Mouse (Mus musculus) limb, embryonic 12.5 days (tissue): ENCODE results near the gene Hbq1a. TPM values are rescaled to one million over a fixed set of nuclear protein-coding genes. Genes with fewer than 3 reads are reported as not detected.

ENCODE experiments used
- ATAC-seq: fragments of 200-750 bp; cut with Nextera tagmentation; 2 replicates; pipeline ENCODE4 v1.8.0; 2017; ENCODE audit warnings: low read depth, moderate TSS enrichment; ENCODE audit not compliant: insufficient number of reproducible peaks, insufficient read depth, low FRiP score, low TSS enrichment
- H3K27ac ChIP-seq: fragments of 300-500 bp; sonication (generic); 2 replicates; pipeline ENCODE4 v1.5.1; 2016; ENCODE audit warnings: mild to moderate bottlenecking, moderate library complexity
- H3K27me3 ChIP-seq: fragments of 300-500 bp; sonication (generic); 2 replicates; pipeline ENCODE4 v1.6.1; 2016; ENCODE audit warnings: mild to moderate bottlenecking, moderate library complexity
- H3K36me3 ChIP-seq: fragments of 300-500 bp; sonication (generic); 2 replicates; pipeline ENCODE4 v1.6.1; 2016; ENCODE audit warnings: mild to moderate bottlenecking, moderate library complexity
- H3K4me1 ChIP-seq: fragments of 300-500 bp; sonication (generic); replicated peaks from 2 replicates; pipeline ENCODE4 v1.6.1; 2016
- H3K4me2 ChIP-seq: fragments of 300-500 bp; sonication (generic); 2 replicates; pipeline ENCODE4 v1.6.1; 2016; ENCODE audit warnings: mild to moderate bottlenecking, moderate library complexity
- H3K4me3 ChIP-seq: fragments of 300-500 bp; sonication (generic); replicated peaks from 2 replicates; pipeline ENCODE4 v1.5.1; 2016; ENCODE audit warnings: mild to moderate bottlenecking
- H3K9ac ChIP-seq: fragments of 300-500 bp; sonication (generic); replicated peaks from 2 replicates; pipeline ENCODE4 v1.6.1; 2016; ENCODE audit warnings: mild to moderate bottlenecking, moderate library complexity
- H3K9me3 ChIP-seq: fragments of 300-500 bp; sonication (generic); 2 replicates; pipeline ENCODE4 v1.6.1; 2016; ENCODE audit warnings: mild to moderate bottlenecking, moderate library complexity
- WGBS: fragments of 180-500 bp; shearing (Covaris S2); methylation state at CpG from one replicate; pipeline ENCODE4 v1.1.7; 2016; 5-methylcytosine and 5-hydroxymethylcytosine counted together
- polyA plus RNA-seq: library from polyadenylated mRNA; unstranded; fragments of >200 nt; fragmentation: Nextera tagmentation; extraction: Ambion mirVana; gene quantifications from 2 replicates; pipeline ENCODE4 v1.2.1, GENCODE M21; 2016

Hbq1a gene
- polyA plus RNA-seq, 1 experiment from 2014 or later: not detected

- Histone ChIP-seq H3K9me3 (no peaks in the 10 kb centered on the region), H3K4me3 (peak overlapping the region; percentile 32), H3K27me3 (peaks cover 26% of the 10 kb centered on the region), H3K4me2 (peak overlapping the region; percentile 54), H3K4me1 (no peaks in the 10 kb centered on the region), H3K9ac (no peak overlapping the region), H3K27ac (no peak overlapping the region), H3K36me3 (no peaks in the 10 kb centered on the region)
- 50% methylated on average over 15 of the region's 17 CpGs for whole genome bisulfite sequencing
- no peak for ATAC-seq
Measured at GRCm38 (mm10) chr11:32300279-32301267, 704 bp downstream of the Hbq1a start.

DNA sequence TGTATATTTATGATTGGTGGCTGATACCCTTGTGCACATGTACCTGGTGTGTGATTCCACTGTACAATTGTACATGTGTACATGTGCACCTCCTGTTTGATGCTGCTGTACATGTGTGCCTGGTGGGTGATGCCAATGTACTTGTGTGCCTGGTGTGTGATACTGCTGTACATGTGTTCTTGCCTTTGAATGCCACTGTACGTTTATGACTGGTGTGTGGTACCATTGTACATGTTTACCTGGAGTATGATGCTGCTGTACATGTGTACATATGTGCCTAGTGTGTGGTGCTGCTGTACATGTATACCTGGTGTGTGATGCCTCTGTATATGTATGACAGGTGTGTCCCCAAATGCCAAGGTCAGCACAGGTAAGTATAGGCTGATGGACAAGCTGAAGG lies 1.6 kb downstream of the Hbq1a start:
- no peaks in the 10 kb centered on the region for H3K4me1 ChIP-seq
- no peak overlapping the region for H3K9ac ChIP-seq
- no peak overlapping the region for H3K4me3 ChIP-seq
- no peaks in the 10 kb centered on the region for H3K9me3 ChIP-seq
- H3K27ac ChIP-seq: no peak overlapping the region
- peaks cover 26% of the 10 kb centered on the region for H3K27me3 ChIP-seq
- H3K36me3 ChIP-seq: no peaks in the 10 kb centered on the region
- H3K4me2 ChIP-seq: no peak overlapping the region
- ATAC-seq: no peak
- 78% methylated on average over 1 of the region's 1 CpGs for WGBS

GRCm38 (mm10) chr11:32302824-32303419 lies 3.1 kb downstream of the Hbq1a start:
- H3K9ac ChIP-seq: no peak overlapping the region
- no peaks in the 10 kb centered on the region for H3K4me1 ChIP-seq
- no peak overlapping the region for H3K4me3 ChIP-seq
- peaks cover 26% of the 10 kb centered on the region for H3K27me3 ChIP-seq
- H3K4me2 ChIP-seq: no peak overlapping the region
- no peak for ATAC-seq
- WGBS: 42% methylated on average over 2 of the region's 2 CpGs
- H3K27ac ChIP-seq: no peak overlapping the region
- no peaks in the 10 kb centered on the region for H3K36me3 ChIP-seq
- no peaks in the 10 kb centered on the region for H3K9me3 ChIP-seq

DNA sequence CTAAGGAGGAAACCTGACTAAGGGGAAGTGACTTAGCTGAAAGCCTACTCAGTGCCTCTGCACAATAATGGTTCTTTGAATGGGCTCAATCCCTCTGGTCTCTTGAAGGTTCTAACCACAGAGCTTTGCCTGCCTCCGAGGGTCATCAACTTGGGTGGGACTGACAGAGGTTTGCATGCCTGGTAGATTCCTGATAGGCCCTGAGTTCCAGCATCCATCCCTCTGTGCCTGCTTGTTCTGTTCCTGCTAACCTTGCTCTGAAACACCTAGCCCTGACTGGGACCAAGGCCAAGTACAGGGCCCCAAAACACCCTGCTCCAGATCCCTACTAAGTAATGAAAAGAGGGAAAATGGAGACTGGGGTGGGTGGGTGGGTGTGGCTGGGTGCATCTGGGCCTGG lies 3.6 kb downstream of the Hbq1a start:
- Histone ChIP-seq H3K9ac (no peak overlapping the region), H3K27ac (no peak overlapping the region), H3K4me3 (no peak overlapping the region), H3K4me1 (no peaks in the 10 kb centered on the region), H3K36me3 (no peaks in the 10 kb centered on the region), H3K4me2 (no peak overlapping the region), H3K9me3 (no peaks in the 10 kb centered on the region), H3K27me3 (peaks cover 26% of the 10 kb centered on the region)
- no peak for ATAC-seq
- WGBS: 93% methylated on average over 1 of the region's 1 CpGs

GRCm38 (mm10) chr11:32307006-32307405 lies 7.1 kb downstream of the Hbq1a start:
- Histone ChIP-seq H3K27me3 (peaks cover 13% of the 10 kb centered on the region), H3K36me3 (no peaks in the 10 kb centered on the region), H3K9ac (no peak overlapping the region), H3K4me2 (no peak overlapping the region), H3K4me3 (no peak overlapping the region), H3K4me1 (no peaks in the 10 kb centered on the region), H3K27ac (no peak overlapping the region), H3K9me3 (no peaks in the 10 kb centered on the region)
- 71% methylated on average over 1 of the region's 1 CpGs for WGBS
- no peak for ATAC-seq

GRCm38 (mm10) chr11:32309446-32309845 lies 9.6 kb downstream of the Hbq1a start:
- Histone ChIP-seq H3K36me3 (no peaks in the 10 kb centered on the region), H3K9ac (no peak overlapping the region), H3K27ac (no peak overlapping the region), H3K4me1 (no peaks in the 10 kb centered on the region), H3K27me3 (no peaks in the 10 kb centered on the region), H3K4me2 (no peak overlapping the region), H3K9me3 (no peaks in the 10 kb centered on the region), H3K4me3 (no peak overlapping the region)
- ATAC-seq: no peak
- 59% methylated on average over 4 of the region's 4 CpGs for WGBS

DNA sequence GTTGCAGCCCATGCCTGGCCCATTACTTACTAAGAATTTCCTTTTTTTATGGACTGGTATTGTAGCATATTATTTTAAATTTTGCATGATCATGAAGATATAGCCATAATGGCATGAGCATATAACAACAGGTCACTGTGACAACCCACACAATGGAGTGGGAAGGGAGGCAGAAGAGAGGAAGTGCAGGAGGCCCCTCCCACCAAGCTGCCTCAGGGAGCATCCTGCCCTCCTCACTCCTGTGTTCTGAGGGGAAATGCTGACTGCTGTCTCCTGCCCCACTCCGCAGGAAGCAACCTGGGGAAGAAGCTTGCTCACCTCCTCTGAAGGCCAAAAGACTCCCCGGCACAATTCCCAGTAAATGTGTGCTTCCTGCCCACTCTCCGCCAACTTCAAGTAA lies 10.1 kb downstream of the Hbq1a start:
- no peak for ATAC-seq
- Histone ChIP-seq H3K4me2 (no peak overlapping the region), H3K4me3 (no peak overlapping the region), H3K27me3 (no peaks in the 10 kb centered on the region), H3K9me3 (no peaks in the 10 kb centered on the region), H3K9ac (no peak overlapping the region), H3K27ac (no peak overlapping the region), H3K36me3 (no peaks in the 10 kb centered on the region), H3K4me1 (no peaks in the 10 kb centered on the region)
- WGBS: 73% methylated on average over 3 of the region's 3 CpGs

DNA sequence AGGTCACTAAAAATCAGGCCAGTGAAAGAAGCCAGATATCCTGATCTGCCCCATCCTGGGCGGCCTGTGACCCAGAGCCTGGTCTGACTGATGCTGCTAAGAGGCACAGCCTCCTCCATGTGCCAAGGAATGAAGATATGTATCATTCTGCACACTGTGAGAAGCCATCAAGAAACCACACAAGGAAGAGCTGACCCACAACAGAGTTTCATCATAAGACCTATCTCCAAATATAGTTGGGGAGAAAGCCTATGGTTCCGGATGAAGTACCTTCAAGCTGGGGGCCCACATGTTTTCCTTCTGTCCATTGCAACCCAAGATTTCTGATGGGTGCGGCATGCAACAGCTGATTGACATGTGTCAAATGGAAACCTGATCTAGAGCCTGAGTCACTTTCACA lies 16.1 kb downstream of the Hbq1a start:
- Histone ChIP-seq H3K4me1 (peaks cover 1% of the 10 kb centered on the region; the same call in 1 of the 2 replicates), H3K27me3 (no peaks in the 10 kb centered on the region), H3K4me3 (no peak overlapping the region), H3K9me3 (no peaks in the 10 kb centered on the region), H3K36me3 (no peaks in the 10 kb centered on the region), H3K9ac (no peak overlapping the region), H3K27ac (no peak overlapping the region), H3K4me2 (no peak overlapping the region)
- WGBS: 83% methylated on average over 3 of the region's 3 CpGs
- no peak for ATAC-seq

- no peaks in the 10 kb centered on the region for H3K27me3 ChIP-seq
- peak; percentile 48; the same call in 1 of the 2 replicates for ATAC-seq
- no peak overlapping the region for H3K4me3 ChIP-seq
- no peak overlapping the region for H3K4me2 ChIP-seq
- H3K36me3 ChIP-seq: no peaks in the 10 kb centered on the region
- no peak overlapping the region for H3K27ac ChIP-seq
- no peaks in the 10 kb centered on the region for H3K9me3 ChIP-seq
- no peak overlapping the region for H3K9ac ChIP-seq
- WGBS: 67% methylated on average over 11 of the region's 11 CpGs
- H3K4me1 ChIP-seq: peaks cover 4% of the 10 kb centered on the region; the same call in 1 of the 2 replicates
Measured at GRCm38 (mm10) chr11:32320507-32321195, 20.8 kb downstream of the Hbq1a start.

- Histone ChIP-seq H3K27me3 (no peaks in the 10 kb centered on the region), H3K4me2 (no peak overlapping the region), H3K9me3 (no peaks in the 10 kb centered on the region), H3K36me3 (no peaks in the 10 kb centered on the region), H3K4me3 (no peak overlapping the region), H3K27ac (no peak overlapping the region), H3K4me1 (peaks cover 4% of the 10 kb centered on the region; the same call in 1 of the 2 replicates), H3K9ac (no peak overlapping the region)
- ATAC-seq: no peak; the same call in 1 of the 2 replicates
- 37% methylated on average over 8 of the region's 8 CpGs for WGBS
Measured at GRCm38 (mm10) chr11:32321196-32321565, 21.3 kb downstream of the Hbq1a start.

DNA sequence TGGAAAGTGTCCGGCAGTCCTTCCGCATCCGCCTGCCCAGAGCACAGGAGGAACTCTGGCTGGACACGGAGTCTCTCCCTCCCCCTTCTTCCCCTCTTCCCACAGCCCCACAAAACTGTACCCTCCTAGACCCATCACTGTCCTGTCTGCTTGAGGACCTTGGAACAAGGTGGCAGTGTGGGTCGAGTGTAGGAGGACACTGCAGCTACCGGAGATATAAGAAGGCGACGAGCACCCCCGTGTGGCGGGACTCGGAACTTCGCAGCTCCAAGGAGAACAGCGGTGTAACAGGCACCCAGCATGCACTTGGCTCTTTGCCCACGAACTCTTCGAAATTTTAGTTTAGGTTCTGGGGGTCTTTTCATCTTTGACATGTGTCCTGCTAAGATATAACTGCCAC lies 24.7 kb downstream of the Hbq1a start:
- Histone ChIP-seq H3K27me3 (no peaks in the 10 kb centered on the region; the same call in 1 of the 2 replicates), H3K9me3 (no peaks in the 10 kb centered on the region), H3K4me2 (peak overlapping the region; percentile 41), H3K36me3 (no peaks in the 10 kb centered on the region), H3K27ac (no peak overlapping the region), H3K4me3 (no peak overlapping the region), H3K9ac (0 out of 2 replicates have a peak overlapping the region, but pooled peaks have one; percentile 23), H3K4me1 (peaks cover 4% of the 10 kb centered on the region; the same call in 1 of the 2 replicates)
- 14% methylated on average over 15 of the region's 15 CpGs for WGBS
- peak; percentile 49; the same call in 1 of the 2 replicates for ATAC-seq
